ENCODE assay signal across 22 mouse cellular contexts in the genomic region with DNA sequence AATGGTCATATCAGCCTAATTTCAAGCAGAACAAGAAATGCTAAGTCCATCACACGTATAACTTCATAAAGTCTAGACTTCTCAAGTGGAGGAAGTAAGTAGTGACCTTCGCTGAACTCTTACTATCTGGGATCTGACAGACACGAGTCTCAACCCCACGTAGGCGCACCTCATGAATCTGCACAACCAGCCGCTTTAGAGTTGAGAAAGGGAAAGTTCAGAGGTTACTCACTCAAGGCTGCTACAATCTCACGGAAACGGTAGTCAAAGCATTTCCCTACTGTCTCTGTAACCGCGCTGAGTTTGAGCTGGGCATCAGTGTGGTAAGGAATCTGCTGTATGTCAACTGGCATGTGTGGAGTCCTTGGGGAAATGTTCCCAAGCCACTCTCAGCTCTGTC. TPM values are rescaled to one million over a fixed set of nuclear protein-coding genes. Genes with fewer than 3 reads are reported as not detected.
DNase-seq lines count a peak whose midpoint lies in the region; ATAC-seq lines count a peak whose summit lies in the region.
"Had no signal": no experiment of that assay in that cellular context is flagged by ENCODE, and none has a peak within 500 bp of the region (broad histone marks: within the 10 kb centered on the region; RNA-seq: fewer than 3 reads in every experiment).

No protein-coding gene starts in this region.

- 0 out of 2 replicates have a peak overlapping the region, but pooled peaks have one; percentile 4 for H3K4me2 ChIP-seq in heart, embryonic 15.5 days
- H3K4me2 ChIP-seq: limb, embryonic 15.5 days; lung, embryonic 14.5 days; midbrain, embryonic 13.5 days; neural tube, embryonic 15.5 days had no signal

- no peaks in the 10 kb centered on the region for H3K9me3 ChIP-seq in heart, embryonic 15.5 days (replicated peaks)
- H3K9me3 ChIP-seq: forebrain, embryonic 10.5 days; hindbrain, embryonic 10.5 days; limb, embryonic 15.5 days; midbrain, embryonic 13.5 days; neural tube, embryonic 15.5 days had no signal

- no peak overlapping the region for H3K9ac ChIP-seq in heart, embryonic 15.5 days
- H3K9ac ChIP-seq: limb, embryonic 15.5 days; lung, embryonic 14.5 days; midbrain, embryonic 13.5 days; neural tube, embryonic 15.5 days had no signal

- peaks cover 33% of the 10 kb centered on the region for H3K4me1 ChIP-seq in heart, embryonic 15.5 days (replicated peaks)

- no peak overlapping the region for H3K4me3 ChIP-seq in heart, embryonic 15.5 days
- H3K4me3 ChIP-seq: forebrain, embryonic 10.5 days; hindbrain, embryonic 10.5 days; layer of hippocampus, adult 2 months; limb, embryonic 15.5 days; midbrain, embryonic 13.5 days; myocyte; neural tube, embryonic 15.5 days had no signal

- no peak for DNase-seq in heart, adult 11 months
- DNase-seq in 416B (ENCODE audit: low read depth) (peak; percentile 38), MN1 (ENCODE audit: low spot score) (no peak)
- no peak for DNase-seq in lung, postnatal 25 days (ENCODE audit: low spot score)
- DNase-seq: cerebellum, adult 2 months; kidney, adult 2 months; kidney, postnatal 10 days; lung, embryonic 14.5 days; lung, postnatal 4 days; right cerebral cortex, postnatal 25 days; thymus, postnatal 36 days had no signal

- H3K36me3 ChIP-seq in heart, embryonic 15.5 days: peaks cover 22% of the 10 kb centered on the region
- H3K36me3 ChIP-seq: neural tube, embryonic 15.5 days had no signal

- H3K27ac ChIP-seq in heart, embryonic 15.5 days: no peak overlapping the region
- H3K27ac ChIP-seq: forebrain, embryonic 10.5 days; hindbrain, embryonic 10.5 days; hindbrain, postnatal 0 days; layer of hippocampus, adult 2 months; limb, embryonic 15.5 days; midbrain, embryonic 13.5 days; neural tube, embryonic 15.5 days had no signal

- H3K27me3 ChIP-seq in heart, embryonic 15.5 days: no peaks in the 10 kb centered on the region
- H3K27me3 ChIP-seq: limb, embryonic 15.5 days; midbrain, embryonic 13.5 days; neural tube, embryonic 15.5 days had no signal

- 42% methylated on average over 10 of the region's 10 CpGs for WGBS in heart, embryonic 15.5 days

- no peak for ATAC-seq in heart, embryonic 15.5 days (replicated peaks; ENCODE audit: insufficient number of reproducible peaks, insufficient read depth, low FRiP score, low read depth)
- ATAC-seq in CD4-positive, CD25-positive, alpha-beta regulatory T cell, adult 4 months: peak; percentile 10
- ATAC-seq in megakaryocyte progenitor cell, adult 5-6 weeks (replicated peaks; ENCODE audit: poor library complexity): peak; percentile 18
- ATAC-seq: hindbrain, postnatal 0 days; midbrain, embryonic 13.5 days had no signal

RNA-seq across cellular contexts. Expression of a gene that starts 4.8 kb away (rescaled TPM):
- polyA plus RNA-seq in heart, embryonic 15.5 days (2015; fragmentation: Nextera tagmentation; extraction: Ambion mirVana): 21.8 and 23.5 TPM in 2 replicates
- polyA plus RNA-seq in CD4-positive, CD25-positive, alpha-beta regulatory T cell, adult 4 months (2017; shearing (Covaris generic)): 10 to 100 TPM in 1 of 2 experiments, 1 to 10 TPM in 1; 8.1 to 11.4 TPM
- 38.1 and 42.1 TPM in 2 replicates for total RNA-seq in megakaryocyte progenitor cell, adult 5-6 weeks (2015)
- total RNA-seq in megakaryocyte progenitor cell, adult 5-6 weeks (2017): 40.9 and 42.0 TPM in 2 replicates

RNA-seq across cellular contexts. Expression of a gene that starts 35.9 kb away (rescaled TPM):
- polyA plus RNA-seq in heart, embryonic 15.5 days (2015; fragmentation: Nextera tagmentation; extraction: Ambion mirVana): 25.4 and 31.6 TPM in 2 replicates
- polyA plus RNA-seq in CD4-positive, CD25-positive, alpha-beta regulatory T cell, adult 4 months (2017; shearing (Covaris generic)): 1 to 10 TPM; 2.3 TPM
- total RNA-seq in megakaryocyte progenitor cell, adult 5-6 weeks (2015): 0.47 and 4.9 TPM in 2 replicates
- total RNA-seq in megakaryocyte progenitor cell, adult 5-6 weeks (2017): 1.2 and 1.6 TPM in 2 replicates
